Mouse (Mus musculus) erythroblast, embryonic 14.5 days (primary cell): Measurements from ENCODE around the gene Arsb.

Experiments used
- GATA1 ChIP-seq: IDR thresholded peaks from 2 replicates; pipeline ENCODE4 v1.6.1; 2012; ENCODE audit warnings: low read length, inconsistent platforms, mixed read lengths
- TAL1 ChIP-seq: IDR thresholded peaks from 3 replicates; pipeline ENCODE4 v1.6.1; 2012; ENCODE audit warnings: low read length, inconsistent platforms, mixed read lengths

DNA sequence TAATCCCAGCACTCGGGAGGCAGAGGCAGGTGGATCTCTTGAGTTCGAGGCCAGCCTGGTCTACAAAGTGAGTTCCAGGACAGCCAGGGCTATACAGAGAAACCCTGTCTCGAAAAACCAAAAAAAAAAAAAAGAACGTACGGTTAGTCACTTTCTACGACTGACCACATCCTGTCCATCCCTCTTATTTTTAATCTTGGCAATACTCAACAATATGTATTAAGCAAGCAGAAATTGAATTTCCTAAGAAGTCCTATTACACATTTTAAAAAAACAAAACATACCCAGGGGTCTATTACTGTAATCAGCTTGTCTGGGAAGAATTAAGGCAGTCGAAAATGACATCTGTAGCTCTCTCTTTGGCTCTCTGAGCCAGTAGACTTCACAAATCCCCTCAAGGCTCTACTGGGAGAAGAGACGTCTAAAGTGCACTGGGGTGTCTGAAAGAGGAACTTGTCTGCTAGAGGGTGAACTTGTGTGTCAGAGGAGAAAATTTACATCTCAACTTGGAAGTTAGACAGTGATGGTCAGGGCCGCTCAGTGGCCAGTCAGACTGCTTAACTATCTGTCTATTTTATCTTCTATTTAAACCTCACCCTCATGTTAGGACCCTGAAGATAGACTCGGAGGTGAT, 205.6 kb downstream of the Arsb start:
- TF ChIP-seq GATA1: no peak
- no peak for TF ChIP-seq TAL1
